Mouse (Mus musculus) testis, adult 2 months (tissue): Measurements from ENCODE around the gene Ttc1. TPM values are rescaled to one million over a fixed set of nuclear protein-coding genes. Genes with fewer than 3 reads are reported as not detected.

Source experiments
- H3K27ac ChIP-seq: fragments of 200-500 bp; 2 replicates; pipeline ENCODE4 v1.5.1; 2012; ENCODE audit warnings: low read depth, low read length; ENCODE audit not compliant: control insufficient read depth, insufficient read depth
- H3K27me3 ChIP-seq: fragments of 200-500 bp; 2 replicates; pipeline ENCODE4 v1.6.1; 2012; ENCODE audit warnings: mild to moderate bottlenecking, low read length, moderate library complexity; ENCODE audit not compliant: control insufficient read depth, insufficient read depth
- H3K36me3 ChIP-seq: fragments of 200-500 bp; 2 replicates; pipeline ENCODE4 v1.6.1; 2012; ENCODE audit warnings: mild to moderate bottlenecking, low read length; ENCODE audit not compliant: control insufficient read depth, insufficient read depth
- H3K4me1 ChIP-seq: fragments of 200-500 bp; 2 replicates; pipeline ENCODE4 v1.6.1; 2012; ENCODE audit warnings: low read length; ENCODE audit not compliant: control insufficient read depth, insufficient read depth
- H3K4me3 ChIP-seq: fragments of 200-500 bp; 2 replicates; pipeline ENCODE4 v1.5.1; 2012; ENCODE audit warnings: low read depth, mild to moderate bottlenecking, low read length, moderate library complexity, mixed read lengths; ENCODE audit not compliant: control insufficient read depth
- CTCF ChIP-seq: fragments of 200-500 bp; IDR thresholded peaks from 2 replicates; pipeline ENCODE4 v1.5.1; 2012; ENCODE audit warnings: low read depth, mild to moderate bottlenecking, inconsistent platforms, low read length, moderate library complexity; ENCODE audit not compliant: control insufficient read depth, insufficient read depth, insufficient replicate concordance
- POLR2A ChIP-seq: fragments of 200-500 bp; IDR thresholded peaks from 2 replicates; pipeline ENCODE4 v1.6.1; 2012; ENCODE audit warnings: low read depth, mild to moderate bottlenecking, inconsistent platforms, low read length, moderate library complexity; ENCODE audit not compliant: control insufficient read depth
- polyA plus RNA-seq: library from polyadenylated mRNA; depleted of rRNA; stranded (reverse); fragments of >200 nt; gene quantifications from 2 replicates; pipeline ENCODE4 v1.2.3, GENCODE M21; 2012

Gene Ttc1
- polyA plus RNA-seq, 1 experiment: 38.6 TPM

DNA sequence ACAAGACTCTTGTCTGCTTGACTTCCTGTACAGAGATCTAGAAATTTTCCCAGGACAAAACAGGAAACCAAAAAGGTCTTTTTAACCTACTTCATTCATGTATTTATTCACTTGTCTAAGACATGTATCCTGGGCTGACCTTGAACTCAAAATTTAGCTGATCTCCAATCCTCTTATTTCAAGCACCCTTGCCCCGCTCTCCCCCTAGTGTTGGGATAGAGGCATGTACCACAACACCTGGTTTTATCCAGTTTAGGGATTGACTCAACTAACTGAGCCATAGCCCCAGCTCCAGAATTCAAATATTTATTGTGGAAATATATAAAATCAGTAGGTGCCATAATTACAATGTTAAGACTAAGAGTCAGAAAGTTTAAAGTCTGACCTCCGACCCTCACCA is 3.7 kb upstream of the Ttc1 start:
- Histone ChIP-seq H3K27me3 (no peaks in the 10 kb centered on the region), H3K4me3 (no peak overlapping the region), H3K27ac (no peak overlapping the region), H3K36me3 (no peaks in the 10 kb centered on the region), H3K4me1 (peaks cover 2% of the 10 kb centered on the region)
- TF ChIP-seq CTCF (no peak), POLR2A (no peak)

DNA sequence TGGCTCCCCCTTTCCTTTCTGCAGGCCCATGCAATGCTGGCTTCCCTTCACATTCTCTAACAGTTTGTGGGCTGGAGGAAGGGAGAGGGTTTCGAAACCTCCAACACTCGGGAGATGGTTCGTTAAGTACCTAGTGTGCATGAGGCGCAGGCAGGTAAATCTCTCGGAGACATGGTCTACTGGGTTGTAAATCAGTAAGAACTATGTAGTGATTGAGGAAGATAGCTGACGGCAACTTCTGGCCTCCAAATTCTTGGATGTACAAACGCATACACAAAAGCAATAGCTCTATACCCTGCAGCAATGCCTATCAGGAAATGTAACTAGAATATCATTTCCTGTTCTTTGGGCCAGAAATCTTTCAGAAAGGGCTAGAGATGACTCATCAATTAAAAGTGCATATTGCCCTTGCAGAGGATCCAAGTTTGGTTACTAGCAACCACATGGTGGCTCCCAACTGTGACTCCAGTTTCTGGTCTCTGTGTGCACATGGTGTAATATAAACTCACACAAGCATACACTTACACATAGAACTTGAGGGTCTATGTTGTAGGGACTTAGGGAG is 19.0 kb downstream of the Ttc1 start:
- TF ChIP-seq CTCF: no peak
- TF ChIP-seq POLR2A: no peak
- Histone ChIP-seq H3K27ac (no peak overlapping the region), H3K4me1 (no peaks in the 10 kb centered on the region), H3K4me3 (no peak overlapping the region), H3K27me3 (no peaks in the 10 kb centered on the region), H3K36me3 (no peaks in the 10 kb centered on the region)

GRCm38 (mm10) chr11:43727796-43728195 is 20.0 kb downstream of the Ttc1 start:
- TF ChIP-seq POLR2A: no peak
- TF ChIP-seq CTCF: no peak
- H3K4me1 ChIP-seq: no peaks in the 10 kb centered on the region
- H3K27ac ChIP-seq: no peak overlapping the region
- no peaks in the 10 kb centered on the region for H3K27me3 ChIP-seq
- no peaks in the 10 kb centered on the region for H3K36me3 ChIP-seq
- no peak overlapping the region for H3K4me3 ChIP-seq

DNA sequence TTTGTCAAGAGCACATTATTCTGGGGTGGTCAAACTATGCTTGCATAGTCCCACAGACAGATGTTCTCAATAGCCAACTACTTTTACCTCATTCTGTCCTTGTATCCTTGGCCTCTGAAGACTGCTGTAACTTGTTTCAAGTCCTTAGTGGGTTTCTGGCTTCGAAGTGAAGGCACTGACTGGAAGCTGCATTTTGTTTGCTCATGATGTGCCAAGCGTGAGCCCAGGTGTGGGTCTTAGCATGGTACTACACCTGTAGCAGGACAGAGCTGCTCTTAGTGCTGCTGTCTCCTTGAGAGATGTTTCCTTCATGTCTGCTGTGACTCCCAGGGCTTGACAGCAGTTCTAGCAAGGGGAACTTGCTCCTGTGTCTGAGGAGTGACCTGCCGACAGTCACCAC is 24.4 kb downstream of the Ttc1 start:
- H3K36me3 ChIP-seq: peaks cover 2% of the 10 kb centered on the region
- no peaks in the 10 kb centered on the region for H3K4me1 ChIP-seq
- TF ChIP-seq CTCF: no peak
- TF ChIP-seq POLR2A: no peak
- H3K27me3 ChIP-seq: no peaks in the 10 kb centered on the region
- no peak overlapping the region for H3K4me3 ChIP-seq
- H3K27ac ChIP-seq: no peak overlapping the region

DNA sequence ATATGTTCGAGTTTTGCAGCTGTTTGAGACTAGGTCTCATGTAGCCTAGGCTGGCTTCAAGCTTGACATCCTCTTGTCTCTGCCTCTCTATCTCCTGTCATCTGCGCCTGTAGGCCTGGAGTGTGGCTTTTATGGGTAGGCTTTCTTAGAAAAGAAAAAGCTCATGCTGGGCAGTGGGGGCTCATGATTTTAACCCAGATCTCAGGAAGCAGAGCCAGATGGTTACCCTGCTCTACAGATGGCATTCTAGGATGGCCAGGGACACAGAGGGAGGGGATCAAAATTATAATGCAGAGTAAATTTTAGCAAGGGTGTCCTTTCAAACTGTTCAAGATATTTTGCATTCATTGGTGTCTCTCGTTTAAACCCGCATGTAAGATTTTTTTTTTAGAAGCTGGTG is 35.6 kb downstream of the Ttc1 start:
- TF ChIP-seq POLR2A (no peak), CTCF (no peak)
- Histone ChIP-seq H3K36me3 (no peaks in the 10 kb centered on the region), H3K27me3 (no peaks in the 10 kb centered on the region), H3K4me3 (no peak overlapping the region), H3K27ac (no peak overlapping the region), H3K4me1 (no peaks in the 10 kb centered on the region)

GRCm38 (mm10) chr11:43708409-43708808 is 39.4 kb downstream of the Ttc1 start:
- no peaks in the 10 kb centered on the region for H3K27me3 ChIP-seq
- H3K27ac ChIP-seq: no peak overlapping the region
- H3K36me3 ChIP-seq: no peaks in the 10 kb centered on the region
- no peak overlapping the region for H3K4me3 ChIP-seq
- TF ChIP-seq CTCF: no peak
- TF ChIP-seq POLR2A: no peak
- no peaks in the 10 kb centered on the region for H3K4me1 ChIP-seq

GRCm38 (mm10) chr11:43705751-43706150 is 42.1 kb downstream of the Ttc1 start:
- TF ChIP-seq CTCF (no peak), POLR2A (no peak)
- no peaks in the 10 kb centered on the region for H3K27me3 ChIP-seq
- no peak overlapping the region for H3K4me3 ChIP-seq
- H3K4me1 ChIP-seq: no peaks in the 10 kb centered on the region
- no peak overlapping the region for H3K27ac ChIP-seq
- H3K36me3 ChIP-seq: no peaks in the 10 kb centered on the region

GRCm38 (mm10) chr11:43703552-43703951 is 44.3 kb downstream of the Ttc1 start:
- Histone ChIP-seq H3K4me3 (no peak overlapping the region), H3K27me3 (no peaks in the 10 kb centered on the region), H3K4me1 (no peaks in the 10 kb centered on the region), H3K27ac (no peak overlapping the region), H3K36me3 (no peaks in the 10 kb centered on the region)
- TF ChIP-seq CTCF (no peak), POLR2A (no peak)
